34 mouse cellular contexts compared by ENCODE assay signal in genomic region chr3:84930683-84931082, GRCm38 (mm10).
"Had no signal": no experiment of that assay in that cellular context is flagged by ENCODE, and none has a peak within 500 bp of the region (broad histone marks: within the 10 kb centered on the region; RNA-seq: fewer than 3 reads in every experiment).

No protein-coding gene starts in this region.

- H3K4me1 ChIP-seq: heart, embryonic 10.5 days; heart, embryonic 15.5 days; hindbrain, embryonic 10.5 days; hindbrain, embryonic 12.5 days; hindbrain, embryonic 13.5 days; hindbrain, embryonic 15.5 days; intestine, embryonic 15.5 days; kidney, embryonic 15.5 days had no signal

- H3K9ac ChIP-seq: heart, embryonic 12.5 days; heart, embryonic 13.5 days; heart, embryonic 15.5 days; hindbrain, embryonic 12.5 days; hindbrain, embryonic 13.5 days; hindbrain, embryonic 14.5 days; hindbrain, embryonic 15.5 days; intestine, embryonic 15.5 days; kidney, embryonic 15.5 days had no signal

- H3K36me3 ChIP-seq: heart, embryonic 10.5 days; heart, embryonic 12.5 days; heart, embryonic 13.5 days; heart, embryonic 15.5 days; hindbrain, embryonic 10.5 days; hindbrain, embryonic 12.5 days; hindbrain, embryonic 13.5 days; hindbrain, embryonic 15.5 days; intestine, embryonic 15.5 days; kidney, embryonic 15.5 days had no signal

- DNase-seq: heart, postnatal 10 days; heart, postnatal 14 days; heart, postnatal 36 days; heart, postnatal 4 days; kidney, adult 11 months; kidney, adult 18-20 months; kidney, adult 2 months; kidney, adult 8-10 months; kidney, adult 9 months; kidney, postnatal 10 days; kidney, postnatal 14 days; kidney, postnatal 25 days; kidney, postnatal 36 days; kidney, postnatal 4 days; layer of hippocampus, adult 9-11 months; layer of hippocampus, postnatal 36 days had no signal

- H3K27me3 ChIP-seq: heart, embryonic 12.5 days; heart, embryonic 13.5 days; heart, embryonic 15.5 days; hindbrain, embryonic 12.5 days; hindbrain, embryonic 13.5 days; hindbrain, embryonic 15.5 days; intestine, embryonic 15.5 days; kidney, embryonic 15.5 days had no signal

- H3K27ac ChIP-seq: heart, embryonic 10.5 days; heart, embryonic 13.5 days; heart, embryonic 15.5 days; hindbrain, embryonic 10.5 days; hindbrain, embryonic 12.5 days; hindbrain, embryonic 13.5 days; hindbrain, embryonic 14.5 days; hindbrain, embryonic 15.5 days; intestine, embryonic 15.5 days; kidney, embryonic 15.5 days; kidney, postnatal 0 days; layer of hippocampus, adult 2 months; left cerebral cortex, adult 2 months had no signal

- H3K4me3 ChIP-seq: heart, embryonic 10.5 days; heart, embryonic 12.5 days; heart, embryonic 13.5 days; heart, embryonic 15.5 days; hindbrain, embryonic 10.5 days; hindbrain, embryonic 12.5 days; hindbrain, embryonic 13.5 days; hindbrain, embryonic 15.5 days; intestine, embryonic 15.5 days; kidney, embryonic 15.5 days; layer of hippocampus, adult 2 months; left cerebral cortex, adult 2 months had no signal

- ATAC-seq: hindbrain, embryonic 16.5 days; inflammation-experienced regulatory T-cells, adult 6 months; intestine, embryonic 15.5 days; intestine, embryonic 16.5 days; intestine, postnatal 0 days had no signal

- H3K9me3 ChIP-seq: heart, embryonic 10.5 days; heart, embryonic 12.5 days; heart, embryonic 13.5 days; heart, embryonic 15.5 days; hindbrain, embryonic 10.5 days; hindbrain, embryonic 12.5 days; hindbrain, embryonic 13.5 days; hindbrain, embryonic 15.5 days; intestine, embryonic 15.5 days; kidney, embryonic 15.5 days had no signal

- H3K4me2 ChIP-seq: heart, embryonic 12.5 days; heart, embryonic 13.5 days; heart, embryonic 15.5 days; hindbrain, embryonic 12.5 days; hindbrain, embryonic 13.5 days; hindbrain, embryonic 14.5 days; hindbrain, embryonic 15.5 days; intestine, embryonic 15.5 days; kidney, embryonic 15.5 days had no signal
